Mouse (Mus musculus) olfactory bulb, adult 2 months (tissue): ENCODE results near the gene Fam181b.

Experiments used
- CTCF ChIP-seq: fragments of 200-500 bp; IDR thresholded peaks from 2 replicates; pipeline ENCODE4 v1.5.1; 2012; ENCODE audit warnings: low read depth, mild to moderate bottlenecking, low read length, moderate library complexity; ENCODE audit not compliant: insufficient read depth
- POLR2A ChIP-seq: fragments of 200-500 bp; IDR thresholded peaks from 2 replicates; pipeline ENCODE4 v1.6.1; 2012; ENCODE audit warnings: mild to moderate bottlenecking, low read depth, low read length, moderate library complexity; ENCODE audit not compliant: insufficient read depth

DNA sequence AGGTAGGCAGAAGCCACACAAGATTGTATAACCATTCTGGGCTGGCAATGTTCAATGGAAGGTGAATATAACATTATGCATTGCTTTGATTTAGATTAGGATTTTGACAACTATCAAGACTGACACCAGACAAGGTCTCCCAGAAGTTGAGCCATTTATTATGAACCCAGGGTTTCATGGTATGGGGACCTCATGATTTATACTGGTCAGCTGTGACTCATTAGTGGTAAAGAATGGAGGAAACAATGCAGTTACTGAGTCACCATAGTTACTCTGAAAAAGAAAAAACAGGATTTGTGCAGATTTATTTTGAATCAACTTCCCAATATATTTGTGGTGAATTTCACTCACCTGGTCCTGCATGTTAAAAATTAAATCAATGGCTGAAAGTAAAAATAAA is 18.8 kb upstream of the Fam181b start:
- TF ChIP-seq CTCF = no peak
- no peak for TF ChIP-seq POLR2A
